19 mouse cellular contexts compared by ENCODE assay signal in the genomic region with DNA sequence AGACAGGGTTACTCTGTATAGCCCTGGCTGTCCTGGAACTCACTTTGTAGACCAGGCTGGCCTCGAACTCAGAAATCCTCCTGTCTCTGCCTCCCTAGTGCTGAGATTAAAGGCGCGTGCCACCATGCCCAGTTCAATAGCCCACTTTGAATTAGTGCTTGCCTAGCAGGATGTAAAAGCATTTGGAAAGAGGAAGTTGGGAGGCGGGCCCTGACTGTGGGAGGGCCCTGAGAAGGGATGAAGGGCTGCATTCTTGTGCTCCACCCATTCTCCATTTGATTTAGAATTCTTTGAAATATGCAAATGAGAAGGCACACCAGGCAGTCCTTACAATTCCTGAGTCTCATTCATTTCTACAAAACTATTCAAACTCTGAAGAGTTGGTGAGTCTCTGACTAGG.
DNase-seq lines count a peak whose midpoint lies in the region; ATAC-seq and TF ChIP-seq lines count a peak whose summit lies in the region.
"Had no signal": no experiment of that assay in that cellular context is flagged by ENCODE, and none has a peak within 500 bp of the region (broad histone marks: within the 10 kb centered on the region; RNA-seq: fewer than 3 reads in every experiment).

No protein-coding gene starts in this region.

- H3K27ac ChIP-seq in forebrain, embryonic 12.5 days: no peak overlapping the region
- H3K27ac ChIP-seq in forebrain, postnatal 0 days (ENCODE audit: low read depth, low read length): no peak overlapping the region
- H3K27ac ChIP-seq in hindbrain, embryonic 11.5 days (ENCODE audit: low read depth, low read length): no peak overlapping the region
- no peak overlapping the region for H3K27ac ChIP-seq in hindbrain, embryonic 14.5 days
- no peak overlapping the region for H3K27ac ChIP-seq in embryonic facial prominence, embryonic 10.5 days (replicated peaks)
- H3K27ac ChIP-seq: embryonic facial prominence, embryonic 12.5 days; heart, embryonic 10.5 days; hindbrain, embryonic 15.5 days had no signal

- peaks cover 13% of the 10 kb centered on the region for H3K4me1 ChIP-seq in forebrain, embryonic 12.5 days
- no peaks in the 10 kb centered on the region for H3K4me1 ChIP-seq in forebrain, postnatal 0 days (ENCODE audit: insufficient read depth)
- no peaks in the 10 kb centered on the region; the same call in 1 of the 2 replicates for H3K4me1 ChIP-seq in hindbrain, embryonic 11.5 days (replicated peaks; ENCODE audit: control insufficient read depth, insufficient read depth, low read length)
- H3K4me1 ChIP-seq in hindbrain, embryonic 14.5 days (replicated peaks; ENCODE audit: control insufficient read depth, insufficient read depth, low read length): peaks cover 5% of the 10 kb centered on the region; the same call in 1 of the 2 replicates
- peaks cover 26% of the 10 kb centered on the region for H3K4me1 ChIP-seq in embryonic facial prominence, embryonic 10.5 days

- DNase-seq in forebrain, postnatal 0 days: no peak
- no peak for DNase-seq in hindbrain, embryonic 11.5 days (ENCODE audit: low spot score)
- no peak for DNase-seq in hindbrain, embryonic 14.5 days (ENCODE audit: low spot score)
- DNase-seq in A20 (ENCODE audit: low read depth, low spot score) (peak; percentile 5), ZHBTc4 (ENCODE audit: low read depth, low spot score) (peak; percentile 14)
- no peak for DNase-seq in embryonic facial prominence, embryonic 10.5 days (ENCODE audit: low spot score)
- DNase-seq: adrenal gland, postnatal 10 days; cerebellum, adult 11-12 months; cerebellum, postnatal 10 days; embryo, embryonic 11 days; gastrocnemius, postnatal 36 days; heart, adult 18-20 months; heart, postnatal 10 days; kidney, adult 2 months had no signal

- no peak overlapping the region for H3K9ac ChIP-seq in forebrain, embryonic 12.5 days
- H3K9ac ChIP-seq in forebrain, postnatal 0 days: no peak overlapping the region
- no peak overlapping the region for H3K9ac ChIP-seq in hindbrain, embryonic 11.5 days (ENCODE audit: low read depth, low read length)
- no peak overlapping the region for H3K9ac ChIP-seq in hindbrain, embryonic 14.5 days
- H3K9ac ChIP-seq: embryonic facial prominence, embryonic 12.5 days; hindbrain, embryonic 15.5 days had no signal

- no peak for TF ChIP-seq CTCF in forebrain, postnatal 0 days (IDR thresholded peaks at IDR 0.05; ENCODE audit: low read depth)

- H3K36me3 ChIP-seq in forebrain, embryonic 12.5 days (replicated peaks): no peaks in the 10 kb centered on the region
- H3K36me3 ChIP-seq in forebrain, postnatal 0 days (ENCODE audit: insufficient read depth): no peaks in the 10 kb centered on the region
- no peaks in the 10 kb centered on the region for H3K36me3 ChIP-seq in hindbrain, embryonic 11.5 days (ENCODE audit: control insufficient read depth, insufficient read depth, low read length)
- no peaks in the 10 kb centered on the region for H3K36me3 ChIP-seq in hindbrain, embryonic 14.5 days (replicated peaks; ENCODE audit: control insufficient read depth, insufficient read depth)
- no peaks in the 10 kb centered on the region for H3K36me3 ChIP-seq in embryonic facial prominence, embryonic 10.5 days (replicated peaks)
- H3K36me3 ChIP-seq: embryonic facial prominence, embryonic 12.5 days; heart, embryonic 10.5 days; hindbrain, embryonic 15.5 days had no signal

- WGBS in forebrain, embryonic 12.5 days: 92% methylated on average over 4 of the region's 4 CpGs
- WGBS in forebrain, postnatal 0 days: 90% methylated on average over 4 of the region's 4 CpGs
- WGBS in hindbrain, embryonic 11.5 days: 88% methylated on average over 4 of the region's 4 CpGs
- WGBS in hindbrain, embryonic 14.5 days: 95% methylated on average over 4 of the region's 4 CpGs
- 97% methylated on average over 4 of the region's 4 CpGs for WGBS in embryonic facial prominence, embryonic 10.5 days

- H3K4me3 ChIP-seq in forebrain, embryonic 12.5 days (replicated peaks): no peak overlapping the region
- H3K4me3 ChIP-seq in forebrain, postnatal 0 days (ENCODE audit: low read depth, low read length): no peak overlapping the region
- H3K4me3 ChIP-seq in hindbrain, embryonic 11.5 days (ENCODE audit: low read depth, low read length): no peak overlapping the region
- H3K4me3 ChIP-seq in hindbrain, embryonic 14.5 days (replicated peaks; ENCODE audit: low read length): no peak overlapping the region
- no peak overlapping the region for H3K4me3 ChIP-seq in embryonic facial prominence, embryonic 10.5 days
- H3K4me3 ChIP-seq: embryonic facial prominence, embryonic 12.5 days; heart, embryonic 10.5 days; hindbrain, embryonic 15.5 days had no signal

- H3K27me3 ChIP-seq in forebrain, embryonic 12.5 days: no peaks in the 10 kb centered on the region; the same call in 1 of the 2 replicates
- H3K27me3 ChIP-seq in forebrain, postnatal 0 days (ENCODE audit: insufficient read depth, low read length): no peaks in the 10 kb centered on the region
- H3K27me3 ChIP-seq in hindbrain, embryonic 11.5 days (ENCODE audit: control insufficient read depth, insufficient read depth, low read length): no peaks in the 10 kb centered on the region
- H3K27me3 ChIP-seq in hindbrain, embryonic 14.5 days (ENCODE audit: control insufficient read depth, insufficient read depth, low read length): no peaks in the 10 kb centered on the region
- no peaks in the 10 kb centered on the region for H3K27me3 ChIP-seq in embryonic facial prominence, embryonic 10.5 days (replicated peaks; ENCODE audit: low read depth, poor library complexity, severe bottlenecking)
- H3K27me3 ChIP-seq: embryonic facial prominence, embryonic 12.5 days; hindbrain, embryonic 15.5 days had no signal

- no peak overlapping the region for H3K4me2 ChIP-seq in forebrain, embryonic 12.5 days
- H3K4me2 ChIP-seq in forebrain, postnatal 0 days (ENCODE audit: low read depth): no peak overlapping the region
- H3K4me2 ChIP-seq in hindbrain, embryonic 11.5 days (replicated peaks; ENCODE audit: low read depth, low read length): no peak overlapping the region
- H3K4me2 ChIP-seq in hindbrain, embryonic 14.5 days (replicated peaks): no peak overlapping the region
- H3K4me2 ChIP-seq: embryonic facial prominence, embryonic 12.5 days; hindbrain, embryonic 15.5 days had no signal

- no peaks in the 10 kb centered on the region for H3K9me3 ChIP-seq in forebrain, embryonic 12.5 days
- no peaks in the 10 kb centered on the region for H3K9me3 ChIP-seq in forebrain, postnatal 0 days (ENCODE audit: low read length)
- H3K9me3 ChIP-seq in hindbrain, embryonic 11.5 days (ENCODE audit: control insufficient read depth, low read length): no peaks in the 10 kb centered on the region
- no peaks in the 10 kb centered on the region for H3K9me3 ChIP-seq in hindbrain, embryonic 14.5 days (ENCODE audit: control insufficient read depth, low read length)
- H3K9me3 ChIP-seq in embryonic facial prominence, embryonic 10.5 days: no peaks in the 10 kb centered on the region
- H3K9me3 ChIP-seq: embryonic facial prominence, embryonic 12.5 days; heart, embryonic 10.5 days; hindbrain, embryonic 15.5 days had no signal

- ATAC-seq in forebrain, embryonic 12.5 days (ENCODE audit: low FRiP score): peak; percentile 18; the same call in 1 of the 2 replicates
- ATAC-seq in forebrain, postnatal 0 days: no peak
- 0 out of 2 replicates have a peak, but pooled peaks have one; percentile 33 for ATAC-seq in hindbrain, embryonic 11.5 days (ENCODE audit: low FRiP score)
- no peak for ATAC-seq in hindbrain, embryonic 14.5 days (ENCODE audit: low FRiP score)
- ATAC-seq: intestine, embryonic 16.5 days had no signal

Comparison
In these comparisons a context has a peak if more than half of its experiments do, and no peak if none do; other contexts are left out.
1. ATAC-seq: peak in forebrain, embryonic 12.5 days (single experiment) and hindbrain, embryonic 11.5 days (single experiment); none in forebrain, postnatal 0 days (single experiment) and hindbrain, embryonic 14.5 days (single experiment).
2. DNase-seq: peak in A20 (single experiment) and ZHBTc4 (single experiment); none in forebrain, postnatal 0 days (single experiment), hindbrain, embryonic 11.5 days (single experiment), hindbrain, embryonic 14.5 days (single experiment) and embryonic facial prominence, embryonic 10.5 days (single experiment).